Mouse (Mus musculus): ENCODE measurements around the gene Gprin1. TPM values are rescaled to one million over a fixed set of nuclear protein-coding genes. Genes with fewer than 3 reads are reported as not detected.
A peak's percentile ranks its signal among the peaks of the same experiment; 100 is the strongest.

The Gprin1 gene
- polyA plus RNA-seq, 1 experiment from 2014 or later: 0.82 TPM

DNA sequence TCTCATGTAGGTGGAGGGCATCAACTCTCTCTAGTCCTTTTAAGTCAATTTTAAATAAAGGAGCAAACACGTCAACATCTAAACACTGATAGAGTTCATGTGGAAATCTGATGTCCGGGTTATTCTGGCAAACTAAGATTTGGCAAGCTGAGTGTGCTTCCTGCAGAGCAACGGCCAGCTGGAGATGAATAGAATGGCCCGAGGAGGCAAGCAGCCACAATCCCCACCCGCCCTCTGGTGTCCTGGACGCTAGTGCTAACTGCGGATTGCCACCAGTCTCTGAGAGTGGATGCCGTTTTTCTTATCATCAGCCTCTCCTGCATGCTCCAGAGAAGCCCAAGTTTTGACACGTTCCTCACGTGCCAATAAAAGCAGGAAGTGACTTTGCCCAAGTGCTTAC, 2.8 kb downstream of the Gprin1 start:
- Histone ChIP-seq H3K9ac (no peak overlapping the region), H3K4me2 (replicated peaks) (no peak overlapping the region), H3K27ac (no peak overlapping the region), H3K4me3 (replicated peaks) (no peak overlapping the region), H3K4me1 (replicated peaks) (peaks cover 5% of the 10 kb centered on the region), H3K27me3 (replicated peaks) (peaks cover 28% of the 10 kb centered on the region), H3K36me3 (no peaks in the 10 kb centered on the region), H3K9me3 (no peaks in the 10 kb centered on the region)
- 40% methylated on average over 10 of the region's 10 CpGs for whole genome bisulfite sequencing
- ATAC-seq: no peak

DNA sequence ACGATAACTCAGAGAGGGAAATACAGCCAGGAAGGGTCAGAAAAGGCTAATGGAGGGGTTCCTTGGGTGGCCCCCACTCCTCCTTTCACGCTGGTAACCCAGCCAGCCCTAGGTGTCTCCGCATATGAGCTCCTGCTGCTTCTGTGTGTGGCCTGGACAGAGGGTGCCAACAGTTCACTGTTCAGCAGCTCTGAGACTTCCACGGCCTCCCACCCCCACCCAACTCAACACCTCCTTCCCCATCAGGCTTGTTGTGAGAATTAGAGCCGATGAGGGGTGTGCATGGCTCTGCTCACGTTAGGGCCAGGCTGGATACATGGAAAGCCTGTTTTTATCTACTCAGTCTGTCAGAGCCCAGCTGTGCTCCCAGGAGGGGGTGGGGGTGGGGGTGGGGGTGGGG, 3.6 kb downstream of the Gprin1 start:
- Histone ChIP-seq H3K4me1 (replicated peaks) (peaks cover 5% of the 10 kb centered on the region), H3K4me2 (replicated peaks) (no peak overlapping the region), H3K9ac (no peak overlapping the region), H3K4me3 (replicated peaks) (no peak overlapping the region), H3K27ac (no peak overlapping the region), H3K27me3 (replicated peaks) (peaks cover 27% of the 10 kb centered on the region), H3K36me3 (no peaks in the 10 kb centered on the region), H3K9me3 (no peaks in the 10 kb centered on the region)
- no peak for ATAC-seq
- WGBS: 51% methylated on average over 6 of the region's 6 CpGs

DNA sequence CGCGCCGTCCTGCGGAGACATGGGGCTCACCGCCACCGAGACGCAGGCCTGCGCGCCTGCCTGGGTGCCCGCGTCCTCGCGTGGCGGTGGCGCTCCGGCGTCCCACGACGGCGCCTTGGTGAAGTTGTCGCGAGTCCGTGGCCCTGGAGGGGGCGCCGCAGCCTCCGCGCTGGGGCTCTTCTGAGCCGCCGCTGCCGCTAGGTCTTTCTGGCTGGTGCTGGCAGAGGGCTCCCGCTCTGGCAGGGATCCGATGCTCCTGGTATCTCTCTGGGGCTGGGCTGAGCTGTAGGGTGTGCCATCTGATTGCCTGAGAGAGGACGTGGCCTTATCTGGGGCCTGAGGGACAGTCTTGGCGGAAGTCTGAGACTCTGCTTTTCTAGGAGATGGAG, 11.5 kb downstream of the Gprin1 start:
- Histone ChIP-seq H3K4me2 (replicated peaks) (peak overlapping the region; percentile 81), H3K9ac (peak overlapping the region; percentile 32; the same call in 1 of the 2 replicates), H3K4me1 (replicated peaks) (peaks cover 9% of the 10 kb centered on the region), H3K27ac (no peak overlapping the region), H3K4me3 (replicated peaks) (peak overlapping the region; percentile 41), H3K27me3 (replicated peaks) (peaks cover 47% of the 10 kb centered on the region), H3K36me3 (no peaks in the 10 kb centered on the region), H3K9me3 (no peaks in the 10 kb centered on the region)
- WGBS: 4% methylated on average over 34 of the region's 34 CpGs
- no peak for ATAC-seq

DNA sequence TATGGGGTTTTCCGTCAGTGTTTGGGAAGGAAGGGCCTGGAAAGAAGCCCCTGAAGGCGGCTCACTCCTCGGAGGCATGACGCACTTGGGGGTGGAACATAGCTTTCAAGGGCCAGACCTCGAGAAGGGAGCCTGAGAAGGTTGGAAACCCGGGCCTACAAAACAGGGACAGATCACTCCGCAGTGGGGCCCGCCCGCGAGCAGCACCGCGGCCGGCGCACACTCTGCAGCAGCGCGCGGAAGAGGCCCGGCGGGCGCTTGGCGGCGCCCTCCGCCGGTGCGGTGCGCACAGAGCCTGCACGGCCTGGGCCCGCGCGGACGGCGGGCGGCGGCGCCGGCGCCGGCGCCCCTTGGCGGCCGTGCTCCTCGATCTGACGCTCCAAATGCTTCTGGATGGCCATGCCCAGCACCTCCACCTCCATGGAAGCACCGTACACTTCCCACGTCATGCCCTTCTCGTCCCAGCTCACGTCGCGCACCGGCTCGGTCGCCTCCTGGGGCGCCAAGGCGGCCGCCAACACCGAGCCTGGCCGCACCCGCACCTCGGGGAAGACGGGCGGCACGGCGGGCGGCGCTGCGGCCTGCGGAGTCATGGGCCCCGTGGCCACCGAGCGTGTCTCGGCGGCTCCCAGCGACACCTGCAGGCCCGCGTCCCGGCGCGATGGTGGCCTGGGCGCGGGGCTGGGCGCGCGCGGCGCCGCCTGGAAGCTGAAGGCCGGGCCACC, 12.0 kb downstream of the Gprin1 start:
- ATAC-seq: peak; percentile 89
- Histone ChIP-seq H3K9ac (peak overlapping the region; percentile 32; the same call in 1 of the 2 replicates), H3K4me2 (replicated peaks) (peak overlapping the region; percentile 81), H3K36me3 (no peaks in the 10 kb centered on the region), H3K4me3 (replicated peaks) (peak overlapping the region; percentile 41), H3K27ac (no peak overlapping the region), H3K9me3 (no peaks in the 10 kb centered on the region), H3K27me3 (replicated peaks) (peaks cover 47% of the 10 kb centered on the region), H3K4me1 (replicated peaks) (peaks cover 9% of the 10 kb centered on the region)
- 1% methylated on average over 85 of the region's 87 CpGs for WGBS

DNA sequence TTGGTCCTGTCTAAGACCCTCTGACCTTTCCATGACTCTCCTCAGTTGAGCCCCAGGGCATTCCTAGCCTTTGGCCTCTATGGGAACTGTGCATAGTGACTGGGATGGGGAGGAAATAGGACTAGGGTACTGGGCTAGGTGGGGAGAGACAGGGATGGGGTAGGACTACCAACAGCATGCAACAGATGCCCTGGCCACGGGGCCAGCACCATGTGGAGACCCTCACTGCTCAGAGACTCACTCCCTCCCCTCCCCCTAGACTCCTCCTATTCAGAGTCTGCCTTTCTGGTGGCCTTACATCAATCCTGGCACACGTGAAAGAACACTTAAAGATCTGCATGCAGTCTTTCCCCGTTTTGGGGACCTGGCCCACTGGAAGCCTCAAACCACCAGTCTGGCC, 12.7 kb downstream of the Gprin1 start:
- Histone ChIP-seq H3K4me3 (replicated peaks) (0 out of 2 replicates have a peak overlapping the region, but pooled peaks have one; percentile 41), H3K27me3 (replicated peaks) (peaks cover 47% of the 10 kb centered on the region), H3K9ac (no peak overlapping the region), H3K27ac (no peak overlapping the region), H3K36me3 (no peaks in the 10 kb centered on the region), H3K4me1 (replicated peaks) (peaks cover 9% of the 10 kb centered on the region), H3K9me3 (no peaks in the 10 kb centered on the region), H3K4me2 (replicated peaks) (peak overlapping the region; percentile 81; the same call in 1 of the 2 replicates)
- 35% methylated on average over 3 of the region's 3 CpGs for WGBS
- ATAC-seq: no peak

DNA sequence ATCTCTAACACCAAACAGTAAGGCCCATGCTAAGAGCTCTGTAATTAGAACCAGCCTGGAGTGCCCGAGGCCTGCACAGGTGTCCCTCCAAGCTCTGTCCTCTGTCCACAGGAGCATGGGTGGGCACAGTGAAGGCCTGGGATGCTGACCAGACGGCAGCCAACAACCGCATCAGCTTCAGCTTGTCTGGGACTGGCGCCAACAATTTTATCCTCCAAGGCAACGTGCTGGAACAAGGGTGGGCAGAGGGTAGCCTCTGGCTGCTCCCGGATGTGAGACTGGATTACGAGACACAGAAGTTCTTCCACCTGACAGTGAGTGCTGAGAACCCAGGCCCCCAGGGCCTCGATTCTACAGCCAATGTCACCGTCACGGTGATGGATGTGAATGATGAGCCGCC, 23.5 kb downstream of the Gprin1 start:
- Histone ChIP-seq H3K9me3 (no peaks in the 10 kb centered on the region), H3K4me2 (replicated peaks) (no peak overlapping the region), H3K9ac (no peak overlapping the region), H3K4me1 (replicated peaks) (no peaks in the 10 kb centered on the region), H3K27me3 (replicated peaks) (no peaks in the 10 kb centered on the region), H3K4me3 (replicated peaks) (no peak overlapping the region), H3K36me3 (peaks cover 4% of the 10 kb centered on the region; the same call in 1 of the 2 replicates), H3K27ac (no peak overlapping the region)
- ATAC-seq: no peak
- 68% methylated on average over 11 of the region's 11 CpGs for WGBS

DNA sequence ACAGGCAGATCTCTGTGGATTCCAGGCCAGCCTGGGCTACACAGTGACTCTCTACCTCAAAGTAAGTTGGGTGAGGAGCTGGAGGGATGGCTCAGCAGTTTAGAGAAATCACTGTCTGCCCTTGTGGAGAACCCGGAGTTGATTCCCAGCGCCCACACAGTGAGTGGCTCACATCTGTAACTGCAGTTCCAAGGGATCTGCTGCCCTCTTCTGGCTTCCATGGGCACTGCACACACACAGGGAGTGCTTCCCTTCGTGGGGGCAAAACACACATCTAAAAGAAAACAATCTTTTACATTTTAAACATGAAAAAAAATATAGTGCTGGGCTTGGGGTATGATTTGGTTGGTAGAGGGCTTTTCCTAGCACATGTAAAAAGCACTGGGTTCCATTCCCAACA, 26.5 kb downstream of the Gprin1 start:
- WGBS: 90% methylated on average over 3 of the region's 3 CpGs
- Histone ChIP-seq H3K9me3 (no peaks in the 10 kb centered on the region), H3K27me3 (replicated peaks) (no peaks in the 10 kb centered on the region), H3K4me1 (replicated peaks) (no peaks in the 10 kb centered on the region), H3K36me3 (peaks cover 4% of the 10 kb centered on the region; the same call in 1 of the 2 replicates), H3K9ac (no peak overlapping the region), H3K27ac (no peak overlapping the region), H3K4me3 (replicated peaks) (no peak overlapping the region), H3K4me2 (replicated peaks) (no peak overlapping the region)
- no peak for ATAC-seq

DNA sequence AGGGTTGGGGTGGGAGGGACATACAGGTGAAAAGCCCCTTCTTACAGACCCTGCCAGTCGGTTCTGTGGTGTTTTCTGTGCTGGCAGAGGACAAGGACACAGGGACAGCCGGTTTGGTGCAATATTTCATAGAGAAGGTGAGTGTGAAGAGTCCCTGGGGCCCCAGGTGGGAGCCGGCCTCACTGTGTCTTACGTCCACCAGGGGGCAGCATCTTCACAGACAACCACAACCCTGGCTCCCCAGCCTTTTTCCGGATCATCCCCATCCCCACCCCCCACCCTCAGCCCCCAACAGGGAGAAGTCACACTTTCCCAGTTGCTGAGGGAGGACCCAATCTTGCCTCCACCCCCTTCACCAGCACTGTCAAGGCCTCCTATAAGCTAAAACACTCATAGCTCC, 32.8 kb downstream of the Gprin1 start:
- Histone ChIP-seq H3K9ac (no peak overlapping the region), H3K4me3 (replicated peaks) (no peak overlapping the region), H3K36me3 (0 out of 2 replicates have a peak, but pooled peaks cover under 1% of the 10 kb centered on the region), H3K9me3 (no peaks in the 10 kb centered on the region), H3K4me1 (replicated peaks) (no peaks in the 10 kb centered on the region), H3K27ac (no peak overlapping the region), H3K27me3 (replicated peaks) (no peaks in the 10 kb centered on the region), H3K4me2 (replicated peaks) (no peak overlapping the region)
- no peak for ATAC-seq
- WGBS: 3% methylated on average over 5 of the region's 5 CpGs

DNA sequence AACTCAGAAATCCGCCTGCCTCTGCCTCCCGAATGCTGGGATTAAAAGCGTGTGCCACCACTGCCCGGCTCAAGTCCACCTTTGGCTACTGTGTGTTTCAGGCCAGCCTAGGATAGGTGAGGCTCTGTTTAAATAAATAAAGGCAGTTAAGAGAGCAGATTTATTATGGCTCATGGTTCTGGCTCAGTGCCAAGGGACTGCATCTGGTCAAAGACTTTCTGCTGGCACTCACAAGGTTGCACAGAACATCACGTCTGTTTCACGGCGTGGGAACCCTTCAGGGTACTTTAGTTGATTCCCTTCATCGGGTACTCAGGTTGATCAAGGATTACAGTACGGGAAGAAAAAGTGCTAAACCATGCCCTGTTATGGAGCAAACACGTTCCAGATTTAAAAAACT, 34.7 kb downstream of the Gprin1 start:
- Histone ChIP-seq H3K27me3 (replicated peaks) (no peaks in the 10 kb centered on the region), H3K4me2 (replicated peaks) (no peak overlapping the region), H3K9me3 (no peaks in the 10 kb centered on the region), H3K36me3 (no peaks in the 10 kb centered on the region), H3K4me3 (replicated peaks) (no peak overlapping the region), H3K27ac (no peak overlapping the region), H3K9ac (no peak overlapping the region), H3K4me1 (replicated peaks) (no peaks in the 10 kb centered on the region)
- WGBS: 55% methylated on average over 10 of the region's 10 CpGs
- ATAC-seq: no peak

DNA sequence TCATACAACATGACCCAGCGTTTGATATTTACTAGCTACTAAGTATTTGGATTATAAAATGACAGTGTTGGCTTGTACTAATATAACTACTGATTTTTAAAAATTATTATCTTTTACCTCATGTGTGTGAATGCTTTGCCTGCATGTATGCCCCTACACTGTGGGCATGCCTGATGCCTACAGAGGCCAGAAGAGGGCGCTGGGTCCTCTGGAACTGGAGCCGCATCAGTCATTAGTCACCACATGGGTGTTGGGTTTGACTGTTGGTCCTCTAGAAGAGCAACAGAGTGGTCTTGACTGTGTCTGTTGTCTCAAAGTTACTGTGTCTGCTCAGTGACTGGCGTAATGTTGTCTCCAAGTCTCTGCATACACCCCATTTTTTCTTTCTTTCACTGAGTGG, 35.3 kb downstream of the Gprin1 start:
- Histone ChIP-seq H3K27ac (no peak overlapping the region), H3K36me3 (no peaks in the 10 kb centered on the region), H3K9ac (no peak overlapping the region), H3K9me3 (no peaks in the 10 kb centered on the region), H3K4me1 (replicated peaks) (no peaks in the 10 kb centered on the region), H3K27me3 (replicated peaks) (no peaks in the 10 kb centered on the region), H3K4me2 (replicated peaks) (no peak overlapping the region), H3K4me3 (replicated peaks) (no peak overlapping the region)
- WGBS: 50% methylated on average over 4 of the region's 4 CpGs
- ATAC-seq: no peak

DNA sequence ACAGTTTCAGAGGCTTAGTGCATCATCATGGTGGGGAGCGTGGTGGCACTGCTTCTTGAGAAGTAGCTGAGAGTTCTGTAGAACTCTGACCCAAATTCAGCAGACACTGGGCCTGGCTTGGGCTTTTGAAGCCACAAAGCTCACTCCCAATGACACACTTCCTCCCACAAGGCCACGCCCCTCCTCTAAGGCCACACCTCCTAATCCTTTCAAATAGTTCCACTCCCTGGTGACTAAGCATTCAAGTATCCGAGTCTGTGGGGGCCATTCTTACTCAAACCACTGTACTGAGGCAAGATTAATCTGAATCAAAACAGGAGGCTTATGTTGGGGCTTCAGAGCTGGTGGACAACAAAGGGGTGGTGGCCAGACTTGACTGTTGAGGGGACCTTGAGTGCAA, 38.8 kb downstream of the Gprin1 start:
- no peaks in the 10 kb centered on the region for H3K36me3 ChIP-seq
- no peak overlapping the region for H3K9ac ChIP-seq
- H3K27me3 ChIP-seq (replicated peaks): no peaks in the 10 kb centered on the region
- H3K9me3 ChIP-seq: no peaks in the 10 kb centered on the region
- no peak overlapping the region for H3K4me2 ChIP-seq (replicated peaks)
- no peak overlapping the region for H3K27ac ChIP-seq
- no peak overlapping the region for H3K4me3 ChIP-seq (replicated peaks)
- 86% methylated on average over 3 of the region's 3 CpGs for WGBS
- ATAC-seq: no peak
- no peaks in the 10 kb centered on the region for H3K4me1 ChIP-seq (replicated peaks)

DNA sequence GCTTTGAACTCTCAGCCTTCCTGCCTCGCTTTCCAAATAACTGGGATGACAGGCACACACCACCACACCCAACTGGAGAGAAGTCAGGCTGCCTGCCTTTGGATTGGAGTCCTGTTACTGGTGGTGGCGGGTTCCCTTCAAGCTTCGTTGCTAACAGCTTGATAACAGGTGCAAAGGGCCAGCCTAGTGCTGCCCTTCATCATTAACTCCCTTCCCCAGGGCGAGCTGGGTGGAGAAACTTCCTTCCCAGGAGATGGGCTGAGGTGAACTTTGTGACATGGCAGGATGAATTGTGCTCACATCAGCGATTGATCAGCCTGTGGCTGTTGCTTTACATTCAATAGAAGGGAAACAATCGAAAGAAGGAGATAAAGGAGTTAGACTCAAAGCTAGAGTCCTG, 44.8 kb downstream of the Gprin1 start:
- Histone ChIP-seq H3K9me3 (no peaks in the 10 kb centered on the region), H3K4me3 (replicated peaks) (no peak overlapping the region), H3K9ac (no peak overlapping the region), H3K27me3 (replicated peaks) (no peaks in the 10 kb centered on the region), H3K4me1 (replicated peaks) (peaks cover 16% of the 10 kb centered on the region), H3K27ac (peak overlapping the region; percentile 25; the same call in 1 of the 2 replicates), H3K4me2 (replicated peaks) (no peak overlapping the region), H3K36me3 (no peaks in the 10 kb centered on the region)
- 36% methylated on average over 6 of the region's 6 CpGs for WGBS
- peak; percentile 38 for ATAC-seq

DNA sequence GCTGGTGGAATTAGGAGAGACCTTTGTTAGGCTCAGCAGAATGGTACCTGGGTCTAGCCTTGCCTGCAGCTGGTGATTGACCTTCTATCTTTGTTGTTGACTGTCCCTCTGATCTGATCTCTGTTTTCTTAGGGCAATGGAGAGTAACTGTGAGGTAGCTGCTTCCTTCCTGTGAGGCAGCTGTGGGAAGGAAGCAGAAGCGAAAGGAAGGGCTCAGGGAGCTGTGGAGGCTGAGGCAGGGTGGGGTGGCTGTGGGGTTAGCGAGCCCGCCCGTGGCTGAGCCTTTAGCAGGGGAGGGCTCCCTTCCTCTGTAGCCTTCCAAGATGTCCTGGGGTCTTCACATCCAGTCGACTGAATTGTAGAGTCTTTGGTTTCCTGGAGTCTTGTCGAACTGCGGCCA, 47.2 kb downstream of the Gprin1 start:
- Histone ChIP-seq H3K27ac (no peak overlapping the region; the same call in 1 of the 2 replicates), H3K4me2 (replicated peaks) (peak overlapping the region; percentile 45)
- ATAC-seq: no peak

More for the DNA sequence above, 47.2 kb downstream of the Gprin1 start:
- Histone ChIP-seq H3K27me3 (replicated peaks) (no peaks in the 10 kb centered on the region), H3K9me3 (no peaks in the 10 kb centered on the region), H3K4me3 (replicated peaks) (peak overlapping the region; percentile 36), H3K9ac (0 out of 2 replicates have a peak overlapping the region, but pooled peaks have one; percentile 26), H3K36me3 (no peaks in the 10 kb centered on the region), H3K4me1 (replicated peaks) (peaks cover 16% of the 10 kb centered on the region)
- 71% methylated on average over 7 of the region's 7 CpGs for WGBS
